Mouse (Mus musculus) ES-E14 (cell line): ENCODE data around the gene Tpst2. TPM values are rescaled to one million over a fixed set of nuclear protein-coding genes. Genes with fewer than 3 reads are reported as not detected.

Source experiments
- DNase-seq: peaks from one replicate; pipeline ENCODE4 v3.0.0-alpha.2; 2013; ENCODE audit warnings: low read depth, low spot score
- H3K27ac ChIP-seq: 2 replicates; pipeline ENCODE4 v1.5.1; 2012; ENCODE audit warnings: low read depth, mild to moderate bottlenecking, low read length, moderate library complexity, mixed read lengths; ENCODE audit not compliant: poor library complexity, insufficient read depth, severe bottlenecking
- H3K36me3 ChIP-seq: 2 replicates; pipeline ENCODE4 v1.6.1; 2012; ENCODE audit warnings: mild to moderate bottlenecking, low read length, moderate library complexity, mixed read lengths; ENCODE audit not compliant: control insufficient read depth, poor library complexity, insufficient read depth, severe bottlenecking
- H3K4me1 ChIP-seq, 2 experiments: fragments of 150-350 bp in 1 of 2; sonication (generic) in 1 of 2; 2 replicates each; pipeline ENCODE4 v1.6.1; 2012; ENCODE audit warnings: low read length in 2 of 2, mild to moderate bottlenecking in 1 of 2, mixed read lengths in 1 of 2; ENCODE audit not compliant: control insufficient read depth in 2 of 2, insufficient read depth in 2 of 2, poor library complexity in 1 of 2
- H3K4me3 ChIP-seq, 2 experiments: fragments of 150-350 bp in 1 of 2; sonication (generic) in 1 of 2; 2 replicates each; pipeline ENCODE4 v1.5.1; 2012; ENCODE audit warnings: low read length in 2 of 2, low read depth in 1 of 2, mild to moderate bottlenecking in 1 of 2, mixed read lengths in 1 of 2; ENCODE audit not compliant: insufficient read depth in 1 of 2, poor library complexity in 1 of 2, severe bottlenecking in 1 of 2
- H3K9ac ChIP-seq: 2 replicates; pipeline ENCODE4 v1.6.1; 2012; ENCODE audit warnings: low read depth, mild to moderate bottlenecking, low read length, mixed read lengths; ENCODE audit not compliant: poor library complexity, insufficient read depth, severe bottlenecking
- H3K9me3 ChIP-seq: fragments of 150-350 bp; sonication (generic); 2 replicates; pipeline ENCODE4 v1.6.1; 2012; ENCODE audit warnings: low read depth, mild to moderate bottlenecking, low read length; ENCODE audit not compliant: control insufficient read depth, insufficient read depth
- CHD2 ChIP-seq: IDR thresholded peaks from 2 replicates; pipeline ENCODE4 v1.6.1; 2014; ENCODE audit warnings: mild to moderate bottlenecking, low read depth, low read length, inconsistent platforms
- HCFC1 ChIP-seq: IDR thresholded peaks from 2 replicates; pipeline ENCODE4 v1.6.1; 2012; ENCODE audit warnings: low read length, inconsistent platforms, borderline replicate concordance; ENCODE audit not compliant: insufficient read depth
- MAFK ChIP-seq: IDR thresholded peaks from 2 replicates; pipeline ENCODE4 v1.6.1; 2014; ENCODE audit warnings: mild to moderate bottlenecking, low read depth, low read length, inconsistent platforms; ENCODE audit not compliant: insufficient read depth
- ZC3H11A ChIP-seq: IDR thresholded peaks from 2 replicates; pipeline ENCODE4 v1.6.1; 2012; ENCODE audit warnings: low read depth, mild to moderate bottlenecking, inconsistent platforms, low read length, borderline replicate concordance
- ZNF384 ChIP-seq: IDR thresholded peaks from 2 replicates; pipeline ENCODE4 v1.6.1; 2012; ENCODE audit warnings: low read depth, low read length, inconsistent platforms
- in situ Hi-C, 2 experiments: fragments of 600-800 bp; cut with MboI; formaldehyde crosslinking; loops; one replicate each; pipeline ENCODE4 v1.15.1; 2025; ENCODE audit warnings: low sequenced_read_pairs in 2 of 2, inconsistent platforms in 1 of 2; ENCODE audit not compliant: unreplicated experiment in 2 of 2
- total RNA-seq: library from RNA; depleted of rRNA; stranded (reverse); fragments of 300-350 nt; gene quantifications from 2 replicates; pipeline ENCODE4 v1.2.3, GENCODE M21; 2012

Gene Tpst2
- total RNA-seq, 1 experiment, result 82.7 TPM

GRCm38 (mm10) chr5:112320379-112320778, 43.9 kb downstream of the Tpst2 start:
- H3K27ac ChIP-seq, result no peak overlapping the region
- no peak for TF ChIP-seq ZNF384
- TF ChIP-seq HCFC1, result no peak
- no peak for TF ChIP-seq MAFK
- no peak for TF ChIP-seq CHD2
- TF ChIP-seq ZC3H11A, result no peak
- no peaks in the 10 kb centered on the region; the same call in none of the 2 replicates for H3K36me3 ChIP-seq
- H3K4me3 ChIP-seq, result no peak overlapping the region
- H3K9me3 ChIP-seq, result no peaks in the 10 kb centered on the region
- H3K9ac ChIP-seq, result no peak overlapping the region
- peaks cover 0 to 8% of the 10 kb centered on the region in 2 experiments; a peak in 2 of 4 replicates for H3K4me1 ChIP-seq
- no peak for DNase-seq
- in situ Hi-C loops, result no loop called here

- DNase-seq, result no peak
- TF ChIP-seq ZNF384 (no peak), CHD2 (no peak), MAFK (no peak), ZC3H11A (no peak), HCFC1 (no peak)
- in situ Hi-C loops, result no loop called here
- H3K9ac ChIP-seq, result no peak overlapping the region
- peaks cover 0 to 10% of the 10 kb centered on the region in 2 experiments; a peak in 2 of 4 replicates for H3K4me1 ChIP-seq
- H3K9me3 ChIP-seq, result no peaks in the 10 kb centered on the region
- no peaks in the 10 kb centered on the region; the same call in 1 of the 2 replicates for H3K36me3 ChIP-seq
- no peak overlapping the region for H3K4me3 ChIP-seq
- H3K27ac ChIP-seq, result no peak overlapping the region
These were observed 44.4 kb downstream of the Tpst2 start for GRCm38 (mm10) chr5:112320936-112321335.

GRCm38 (mm10) chr5:112321376-112321775, 44.9 kb downstream of the Tpst2 start:
- H3K36me3 ChIP-seq, result no peaks in the 10 kb centered on the region
- peaks cover 0 to 10% of the 10 kb centered on the region in 2 experiments; a peak in 2 of 4 replicates for H3K4me1 ChIP-seq
- no peak overlapping the region for H3K4me3 ChIP-seq
- no peak overlapping the region for H3K9ac ChIP-seq
- DNase-seq, result no peak
- H3K27ac ChIP-seq, result no peak overlapping the region
- H3K9me3 ChIP-seq, result no peaks in the 10 kb centered on the region
- in situ Hi-C loops, result no loop called here
- TF ChIP-seq CHD2 (no peak), ZNF384 (no peak), ZC3H11A (no peak), MAFK (no peak), HCFC1 (no peak)

DNA sequence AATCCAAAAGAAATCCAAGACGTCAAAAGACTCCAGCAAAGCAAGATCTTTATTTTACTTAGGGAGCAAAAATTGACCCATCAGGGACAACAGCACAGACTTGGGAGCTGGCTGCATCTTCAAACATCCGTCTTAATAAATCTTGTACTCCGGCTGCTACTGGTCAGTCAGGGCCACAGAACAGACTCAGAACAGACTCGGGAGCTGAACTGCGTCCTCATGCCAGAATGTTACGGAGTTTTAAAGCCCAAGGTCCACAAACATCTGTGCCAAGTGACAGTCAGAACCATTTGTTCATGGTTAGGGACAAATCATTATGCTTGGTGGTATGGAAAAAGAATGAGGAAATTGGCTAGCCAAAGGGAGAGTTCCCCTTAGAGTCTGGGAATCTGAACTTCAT, 46.8 kb downstream of the Tpst2 start:
- Histone ChIP-seq H3K36me3 (peaks cover 5% of the 10 kb centered on the region; the same call in 1 of the 2 replicates), H3K4me3 (no peak overlapping the region), H3K9me3 (no peaks in the 10 kb centered on the region), H3K4me1 (peaks cover 3 to 10% of the 10 kb centered on the region in 2 experiments; a peak in 3 of 4 replicates), H3K27ac (no peak overlapping the region), H3K9ac (no peak overlapping the region)
- DNase-seq, result no peak
- TF ChIP-seq ZC3H11A, result no peak
- TF ChIP-seq CHD2, result no peak
- TF ChIP-seq ZNF384, result no peak
- TF ChIP-seq MAFK, result no peak
- no peak for TF ChIP-seq HCFC1
- in situ Hi-C loops, result no loop called here
